Comparison of ENCODE assay signal across 10 mouse cellular contexts in genomic region chr4:116650365-116650764, GRCm38 (mm10). TPM values are rescaled to one million over a fixed set of nuclear protein-coding genes. Genes with fewer than 3 reads are reported as not detected.
DNase-seq lines count a peak whose midpoint lies in the region; ATAC-seq and TF ChIP-seq lines count a peak whose summit lies in the region.
"Had no signal": no experiment of that assay in that cellular context is flagged by ENCODE, and none has a peak within 500 bp of the region (broad histone marks: within the 10 kb centered on the region; RNA-seq: fewer than 3 reads in every experiment).

No protein-coding gene starts in this region.

- no peak for ATAC-seq in forebrain, embryonic 15.5 days (replicated peaks)
- ATAC-seq in liver, embryonic 12.5 days, result no peak
- ATAC-seq in erythroid progenitor cell, adult 5-6 weeks (replicated peaks; ENCODE audit: low FRiP score, poor library complexity, severe bottlenecking), result no peak

- peaks cover 59% of the 10 kb centered on the region for H3K79me3 ChIP-seq in C2C12 (ENCODE audit: low read depth)

- H3K4me2 ChIP-seq in forebrain, embryonic 15.5 days (replicated peaks), result peak overlapping the region; percentile 65
- H3K4me2 ChIP-seq in liver, embryonic 12.5 days, result peak overlapping the region; percentile 67

- H3K4me1 ChIP-seq in heart, adult 2 months (ENCODE audit: control insufficient read depth, insufficient read depth, low read length), result peaks cover 17% of the 10 kb centered on the region
- peaks cover 48% of the 10 kb centered on the region for H3K4me1 ChIP-seq in forebrain, embryonic 15.5 days
- H3K4me1 ChIP-seq in liver, embryonic 12.5 days, result peaks cover 52% of the 10 kb centered on the region

- H3K27ac ChIP-seq in heart, adult 2 months, result peak overlapping the region; percentile 94
- peak overlapping the region; percentile 64 for H3K27ac ChIP-seq in forebrain, embryonic 15.5 days (replicated peaks)
- peak overlapping the region; percentile 79 for H3K27ac ChIP-seq in liver, embryonic 12.5 days

- no peak for DNase-seq in heart, adult 2 months
- DNase-seq in heart, postnatal 4 days, result no peak
- no peak for DNase-seq in left cerebral cortex, postnatal 14 days (ENCODE audit: low spot score in 2 of 2)
- DNase-seq in left cerebral cortex, adult 18-20 months (ENCODE audit: low spot score in 2 of 2), result no peak
- DNase-seq: cerebellum, adult 18-20 months; left cerebral cortex, postnatal 4 days had no signal

- intact Hi-C loops in heart, adult 2 months (cut with DNase I), result loop anchor here (2.0 kb wide), 2 partner anchors 24 to 34 kb away; partner anchors contain the start of genes Nasp and Prdx1
- intact Hi-C loops in left cerebral cortex, postnatal 14 days (cut with DNase I), result no loop called here

- H3K79me2 ChIP-seq in heart, adult 2 months (replicated peaks; ENCODE audit: control insufficient read depth, insufficient read depth, low read length), result peaks cover 10% of the 10 kb centered on the region
- H3K79me2 ChIP-seq in C2C12 (ENCODE audit: control insufficient read depth, insufficient read depth), result peaks cover 63% of the 10 kb centered on the region

- peaks cover 41% of the 10 kb centered on the region for H3K36me3 ChIP-seq in heart, adult 2 months (ENCODE audit: control insufficient read depth, insufficient read depth, low read length)
- peaks cover 37% of the 10 kb centered on the region for H3K36me3 ChIP-seq in C2C12 (ENCODE audit: control insufficient read depth, insufficient read depth)
- peaks cover 10% of the 10 kb centered on the region for H3K36me3 ChIP-seq in forebrain, embryonic 15.5 days
- peaks cover 41% of the 10 kb centered on the region for H3K36me3 ChIP-seq in liver, embryonic 12.5 days

- no peak for TF ChIP-seq POLR2A in heart, adult 2 months (IDR thresholded peaks at IDR 0.05; ENCODE audit: insufficient read depth, low read depth, low read length)

- no peaks in the 10 kb centered on the region for H3K9me3 ChIP-seq in forebrain, embryonic 15.5 days
- H3K9me3 ChIP-seq in liver, embryonic 12.5 days (replicated peaks), result no peaks in the 10 kb centered on the region

- peak overlapping the region; percentile 92 for H3ac ChIP-seq in C2C12 (ENCODE audit: control insufficient read depth, insufficient read length, low read depth)

- peak overlapping the region; percentile 68 for H3K4me3 ChIP-seq in heart, adult 2 months
- H3K4me3 ChIP-seq in C2C12 (ENCODE audit: insufficient read depth, poor library complexity, severe bottlenecking), result peak overlapping the region; percentile 83
- H3K4me3 ChIP-seq in forebrain, embryonic 15.5 days, result peak overlapping the region; percentile 54
- peak overlapping the region; percentile 75 for H3K4me3 ChIP-seq in liver, embryonic 12.5 days

- no peak for TF ChIP-seq CTCF in heart, adult 2 months (IDR thresholded peaks at IDR 0.05)
- no peak for TF ChIP-seq CTCF in C2C12 (IDR thresholded peaks at IDR 0.05; ENCODE audit: control insufficient read depth, insufficient read depth, insufficient read length)

- 15% methylated on average over 5 of the region's 5 CpGs for WGBS in heart, adult 2 months
- 44% methylated on average over 5 of the region's 5 CpGs for WGBS in forebrain, embryonic 15.5 days
- 22% methylated on average over 5 of the region's 5 CpGs for WGBS in liver, embryonic 12.5 days (ENCODE audit: insufficient replicate concordance)

- H3K27me3 ChIP-seq in heart, adult 2 months (ENCODE audit: control insufficient read depth, insufficient read depth, low read length), result no peaks in the 10 kb centered on the region
- no peaks in the 10 kb centered on the region for H3K27me3 ChIP-seq in C2C12 (ENCODE audit: control insufficient read depth, insufficient read depth, insufficient read length)
- H3K27me3 ChIP-seq in forebrain, embryonic 15.5 days, result no peaks in the 10 kb centered on the region
- no peaks in the 10 kb centered on the region for H3K27me3 ChIP-seq in liver, embryonic 12.5 days (replicated peaks)

- TF ChIP-seq EP300 in heart, adult 2 months (IDR thresholded peaks at IDR 0.05; ENCODE audit: insufficient read depth, low read depth, low read length), result no peak

- H3K9ac ChIP-seq in heart, adult 2 months (ENCODE audit: low read depth, low read length), result peak overlapping the region; percentile 83
- peak overlapping the region; percentile 61 for H3K9ac ChIP-seq in forebrain, embryonic 15.5 days (replicated peaks)
- peak overlapping the region; percentile 77 for H3K9ac ChIP-seq in liver, embryonic 12.5 days

TF ChIP-seq in C2C12, 6 proteins besides CTCF, POLR2A, EP300 and RAD21:
- no peak for TF ChIP-seq MYOD1 (IDR thresholded peaks at IDR 0.05; ENCODE audit: control insufficient read depth, insufficient read length, low read depth)
- no peak for TF ChIP-seq USF1 (IDR thresholded peaks at IDR 0.05; ENCODE audit: low read depth)
- TF ChIP-seq MYOG (IDR thresholded peaks at IDR 0.05; ENCODE audit: control insufficient read depth, extremely low read depth, insufficient read length), result no peak

RNA-seq across cellular contexts. Expression of gene Akr1a1, which starts 1.1 kb away (rescaled TPM):
- 100 to 1,000 TPM; 281 to 289 TPM for total RNA-seq in heart, adult 2 months (2021)
- 247 and 371 TPM in 2 replicates for polyA plus RNA-seq in heart, adult 2 months (2012; rRNA removed)
- total RNA-seq in heart, postnatal 4 days (2021), result 100 to 1,000 TPM; 438 to 466 TPM
- 737 TPM for polyA plus RNA-seq in C2C12 (2012; fragmentation: generic; extraction: Trizol)
- polyA plus RNA-seq in forebrain, embryonic 15.5 days (2015; fragmentation: Nextera tagmentation; extraction: Ambion mirVana), result 775 and 779 TPM in 2 replicates
- polyA plus RNA-seq in liver, embryonic 12.5 days (2016; fragmentation: Nextera tagmentation; extraction: Ambion mirVana), result 281 and 287 TPM in 2 replicates
- total RNA-seq in erythroid progenitor cell, adult 5-6 weeks (2015; ENCODE audit: low replicate concordance), result 130 and 134 TPM in 2 replicates
- total RNA-seq in erythroid progenitor cell, adult 5-6 weeks (2017; ENCODE audit: low replicate concordance), result 99.1 and 124 TPM in 2 replicates
- total RNA-seq in left cerebral cortex, postnatal 14 days (2021), result 100 to 1,000 TPM; 501 TPM
- total RNA-seq in left cerebral cortex, adult 18-20 months (2021), result 100 to 1,000 TPM; 419 to 426 TPM

RNA-seq across cellular contexts. Expression of gene Nasp, which starts 22.6 kb away (rescaled TPM):
- 10 to 100 TPM; 16.9 to 18.3 TPM for total RNA-seq in heart, adult 2 months (2021)
- polyA plus RNA-seq in heart, adult 2 months (2012; rRNA removed), result 3.0 and 7.1 TPM in 2 replicates
- 10 to 100 TPM; 89.1 to 92.2 TPM for total RNA-seq in heart, postnatal 4 days (2021)
- polyA plus RNA-seq in C2C12 (2012; fragmentation: generic; extraction: Trizol), result 79.1 TPM
- 131 and 133 TPM in 2 replicates for polyA plus RNA-seq in forebrain, embryonic 15.5 days (2015; fragmentation: Nextera tagmentation; extraction: Ambion mirVana)
- 95.8 and 97.3 TPM in 2 replicates for polyA plus RNA-seq in liver, embryonic 12.5 days (2016; fragmentation: Nextera tagmentation; extraction: Ambion mirVana)
- 75.5 and 103 TPM in 2 replicates for total RNA-seq in erythroid progenitor cell, adult 5-6 weeks (2015; ENCODE audit: low replicate concordance)
- total RNA-seq in erythroid progenitor cell, adult 5-6 weeks (2017; ENCODE audit: low replicate concordance), result 126 and 154 TPM in 2 replicates
- 10 to 100 TPM; 47.6 to 49.9 TPM for total RNA-seq in left cerebral cortex, postnatal 14 days (2021)
- total RNA-seq in left cerebral cortex, adult 18-20 months (2021), result 10 to 100 TPM; 24.4 to 30.2 TPM

RNA-seq across cellular contexts. Expression of gene Prdx1, which starts 35.0 kb away (rescaled TPM):
- total RNA-seq in heart, adult 2 months (2021), result 100 to 1,000 TPM; 447 to 516 TPM
- polyA plus RNA-seq in heart, adult 2 months (2012; rRNA removed), result 168 and 392 TPM in 2 replicates
- 100 to 1,000 TPM; 393 to 438 TPM for total RNA-seq in heart, postnatal 4 days (2021)
- polyA plus RNA-seq in C2C12 (2012; fragmentation: generic; extraction: Trizol), result 459 TPM
- 481 and 490 TPM in 2 replicates for polyA plus RNA-seq in forebrain, embryonic 15.5 days (2015; fragmentation: Nextera tagmentation; extraction: Ambion mirVana)
- 916 and 985 TPM in 2 replicates for polyA plus RNA-seq in liver, embryonic 12.5 days (2016; fragmentation: Nextera tagmentation; extraction: Ambion mirVana)
- 99.3 and 104 TPM in 2 replicates for total RNA-seq in erythroid progenitor cell, adult 5-6 weeks (2015; ENCODE audit: low replicate concordance)
- 39.4 and 52.6 TPM in 2 replicates for total RNA-seq in erythroid progenitor cell, adult 5-6 weeks (2017; ENCODE audit: low replicate concordance)
- total RNA-seq in left cerebral cortex, postnatal 14 days (2021), result 100 to 1,000 TPM; 163 to 170 TPM
- total RNA-seq in left cerebral cortex, adult 18-20 months (2021), result 100 to 1,000 TPM; 145 to 162 TPM

RNA-seq across cellular contexts. Expression of gene Ccdc17, which starts 53.9 kb away (rescaled TPM):
- 1 to 10 TPM; 2.9 to 3.4 TPM for total RNA-seq in heart, adult 2 months (2021)
- polyA plus RNA-seq in heart, adult 2 months (2012; rRNA removed), result 4.5 and 8.1 TPM in 2 replicates
- total RNA-seq in heart, postnatal 4 days (2021), result 1 to 10 TPM; 1.5 to 4.1 TPM
- polyA plus RNA-seq in C2C12 (2012; fragmentation: generic; extraction: Trizol), result 0.20 TPM
- 3.8 and 4.6 TPM in 2 replicates for polyA plus RNA-seq in forebrain, embryonic 15.5 days (2015; fragmentation: Nextera tagmentation; extraction: Ambion mirVana)
- polyA plus RNA-seq in liver, embryonic 12.5 days (2016; fragmentation: Nextera tagmentation; extraction: Ambion mirVana), result 1.5 and 1.9 TPM in 2 replicates
- total RNA-seq in erythroid progenitor cell, adult 5-6 weeks (2015; ENCODE audit: low replicate concordance), result 5.9 TPM in 1 of 2 replicates, not detected in the other
- total RNA-seq in erythroid progenitor cell, adult 5-6 weeks (2017; ENCODE audit: low replicate concordance), result 2.6 and 5.3 TPM in 2 replicates
- total RNA-seq in left cerebral cortex, postnatal 14 days (2021), result 1 to 10 TPM; 4.6 to 5.7 TPM
- total RNA-seq in left cerebral cortex, adult 18-20 months (2021), result 1 to 10 TPM; 3.9 to 6.1 TPM

RNA-seq across cellular contexts. Expression of gene Mmachc, which starts 57.8 kb away (rescaled TPM):
- total RNA-seq in heart, adult 2 months (2021), result 10 to 100 TPM; 55.6 to 66.3 TPM
- polyA plus RNA-seq in heart, adult 2 months (2012; rRNA removed), result 66.8 and 95.1 TPM in 2 replicates
- total RNA-seq in heart, postnatal 4 days (2021), result 10 to 100 TPM; 26.5 to 32.4 TPM
- 12.5 TPM for polyA plus RNA-seq in C2C12 (2012; fragmentation: generic; extraction: Trizol)
- polyA plus RNA-seq in forebrain, embryonic 15.5 days (2015; fragmentation: Nextera tagmentation; extraction: Ambion mirVana), result 25.5 and 27.7 TPM in 2 replicates
- polyA plus RNA-seq in liver, embryonic 12.5 days (2016; fragmentation: Nextera tagmentation; extraction: Ambion mirVana), result 17.5 and 18.9 TPM in 2 replicates
- 2.9 and 12.6 TPM in 2 replicates for total RNA-seq in erythroid progenitor cell, adult 5-6 weeks (2015; ENCODE audit: low replicate concordance)
- total RNA-seq in erythroid progenitor cell, adult 5-6 weeks (2017; ENCODE audit: low replicate concordance), result 1.5 and 3.6 TPM in 2 replicates
- 10 to 100 TPM; 14.6 to 17.0 TPM for total RNA-seq in left cerebral cortex, postnatal 14 days (2021)
- 10 to 100 TPM; 16.1 to 17.5 TPM for total RNA-seq in left cerebral cortex, adult 18-20 months (2021)
